Mouse (Mus musculus) adrenal gland, postnatal 0 days (tissue): Measurements from ENCODE around the gene Zfp114. TPM values are rescaled to one million over a fixed set of nuclear protein-coding genes. Genes with fewer than 3 reads are reported as not detected.

Experiments used
- polyA plus RNA-seq: library from polyadenylated mRNA; unstranded; fragments of >200 nt; fragmentation: Nextera tagmentation; extraction: Ambion mirVana; gene quantifications from 2 replicates; pipeline ENCODE4 v1.2.1, GENCODE M21; 2015

The Zfp114 gene
- polyA plus RNA-seq, result 1.5 and 1.7 TPM in 2 replicates

DNA sequence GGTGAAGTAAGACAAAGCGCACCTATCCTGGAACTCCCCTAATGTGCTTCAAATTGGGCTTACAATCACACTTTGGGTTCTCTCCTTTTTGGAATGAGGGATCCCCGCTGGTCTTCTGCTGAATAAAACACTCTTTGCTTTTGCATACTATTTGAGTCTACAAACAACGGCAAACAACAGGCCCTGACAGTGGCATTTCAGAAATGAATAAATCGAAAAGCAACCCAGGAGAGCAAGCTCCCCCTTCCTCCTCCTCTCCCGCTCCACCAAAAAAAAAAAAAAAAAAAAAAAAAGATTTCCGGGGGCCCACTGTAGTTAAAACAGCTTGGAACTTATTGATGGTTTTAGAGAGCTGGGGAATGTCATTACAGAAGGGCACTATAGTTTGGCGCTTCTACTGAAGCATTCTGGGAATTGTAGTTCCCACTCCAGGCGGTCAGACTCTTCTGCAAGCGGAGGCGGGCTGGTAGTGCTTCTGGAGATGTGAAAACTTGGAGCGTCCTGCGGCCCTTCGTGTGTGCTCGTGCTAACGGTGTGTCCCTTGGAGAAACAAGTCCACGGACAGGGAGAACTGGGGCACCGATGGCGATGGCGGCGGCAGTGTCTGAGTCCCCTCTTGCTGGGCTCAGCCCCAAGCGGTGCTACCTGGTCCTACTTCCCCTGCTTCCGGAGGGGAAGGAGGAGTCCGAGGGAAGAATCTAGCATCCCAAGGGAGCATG, at the start of gene Zfp114:
Zfp114 (plus strand) TSS at position 443 of the 719 bp plus-strand sequence.

DNA sequence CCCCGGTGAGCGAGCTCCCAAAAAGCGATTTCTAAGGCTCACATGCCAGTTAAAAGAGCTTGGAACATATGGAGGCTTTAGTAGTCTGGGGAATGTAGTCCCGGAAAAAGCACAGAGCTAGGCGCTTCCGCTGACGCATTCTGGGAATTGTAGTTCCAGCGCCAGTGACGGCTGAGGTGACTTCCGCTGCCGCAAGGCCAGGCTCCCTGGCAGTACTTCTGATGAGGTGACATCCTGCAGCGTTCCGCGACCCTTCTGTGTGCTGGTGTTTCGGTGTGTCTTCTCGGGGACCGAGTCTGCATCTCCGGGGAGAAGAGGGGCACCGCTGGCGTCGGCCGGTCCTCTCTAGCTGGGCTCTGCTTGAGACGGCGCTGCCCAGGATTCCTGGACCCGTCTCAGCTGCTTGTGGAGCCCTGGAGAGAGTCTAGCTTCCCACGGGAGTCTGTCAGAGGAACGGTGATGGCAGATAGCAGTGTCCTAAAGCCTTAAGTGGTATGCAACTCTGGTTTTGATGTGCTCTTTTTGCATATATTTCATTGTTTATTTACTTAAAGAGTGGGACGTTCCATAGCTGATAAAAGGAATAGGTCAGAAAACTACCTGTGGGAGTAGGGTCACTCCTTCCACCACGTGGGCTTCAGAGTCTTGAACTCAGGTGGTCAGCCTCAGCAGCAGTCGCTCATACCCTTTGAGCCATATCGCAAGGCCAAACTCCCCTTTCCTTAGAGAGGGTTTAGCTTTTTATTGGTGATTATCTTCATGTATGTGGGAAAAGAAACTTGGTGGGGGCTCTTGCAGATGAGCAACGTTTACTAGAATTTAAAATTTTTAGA, 40.6 kb upstream of the Zfp114 start, which contains the start of gene Zfp235:
Zfp235 (plus strand) TSS at position 174 of the 833 bp plus-strand sequence.

DNA sequence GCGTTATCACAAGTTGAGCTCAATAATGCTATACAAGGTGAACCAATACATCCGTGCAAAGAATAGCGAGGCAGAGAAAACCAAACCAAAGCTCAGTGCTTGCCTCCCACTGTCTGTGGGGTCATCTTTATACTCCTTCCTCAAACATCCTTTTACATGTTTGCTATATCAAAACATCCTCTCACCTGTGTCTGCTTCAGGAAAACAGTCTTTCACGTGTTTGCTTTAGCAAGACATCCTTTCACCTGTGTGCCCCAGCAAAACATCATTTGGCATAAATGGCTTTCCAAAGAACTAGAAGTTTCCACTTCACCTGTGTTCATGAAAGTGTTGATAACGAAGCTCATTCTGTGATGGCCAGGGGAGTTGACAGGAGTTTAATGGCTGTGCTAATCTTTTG, 36.5 kb downstream of the Zfp114 start, which contains the start of gene Zfp111:
Zfp111 (minus strand) TSS at position 101 of the 400 bp plus-strand sequence.

Other genes with a start within 250 kb of the Zfp114 start
- gene Vmn1r179, start 248.1 kb upstream of the Zfp114 start, polyA plus RNA-seq, result not detected in 2 replicates
- gene Vmn1r180, start 224.4 kb upstream of the Zfp114 start, polyA plus RNA-seq, result not detected in 2 replicates
- not detected in 2 replicates for gene Vmn1r181, start 200.4 kb upstream of the Zfp114 start, polyA plus RNA-seq
- not detected in 2 replicates for gene V1rd19, start 173.4 kb upstream of the Zfp114 start, polyA plus RNA-seq
- not detected in 2 replicates for gene Vmn1r183, start 121.8 kb upstream of the Zfp114 start, polyA plus RNA-seq
- gene Zfp180, start 93.1 kb upstream of the Zfp114 start, polyA plus RNA-seq, result 9.4 and 9.9 TPM in 2 replicates
- gene Zfp112, start 62.7 kb upstream of the Zfp114 start, polyA plus RNA-seq, result 4.4 and 5.7 TPM in 2 replicates
- 9.5 and 11.1 TPM in 2 replicates for gene Zfp235, start 40.9 kb upstream of the Zfp114 start, polyA plus RNA-seq
- 5.0 and 6.0 TPM in 2 replicates for gene Zfp111, start 36.4 kb downstream of the Zfp114 start, polyA plus RNA-seq
- gene Zfp109, start 62.5 kb downstream of the Zfp114 start, polyA plus RNA-seq, result 0.95 and 1.1 TPM in 2 replicates
- gene Zfp108, start 79.7 kb downstream of the Zfp114 start, polyA plus RNA-seq, result 2.1 and 2.6 TPM in 2 replicates
- 4.0 and 5.2 TPM in 2 replicates for gene Zfp93, start 95.4 kb downstream of the Zfp114 start, polyA plus RNA-seq
- 12.2 and 18.2 TPM in 2 replicates for gene Zfp61, start 126.2 kb downstream of the Zfp114 start, polyA plus RNA-seq
- 6.7 and 7.9 TPM in 2 replicates for gene Zfp94, start 141.6 kb downstream of the Zfp114 start, polyA plus RNA-seq
- 0.14 TPM in 1 of 2 replicates, not detected in the other for gene Tescl, start 158.9 kb downstream of the Zfp114 start, polyA plus RNA-seq
- 0.14 TPM in 1 of 2 replicates, not detected in the other for gene Lypd5, start 174.1 kb downstream of the Zfp114 start, polyA plus RNA-seq
- gene Kcnn4, start 195.2 kb downstream of the Zfp114 start, polyA plus RNA-seq, result 3.2 and 7.2 TPM in 2 replicates
- 11.1 and 18.4 TPM in 2 replicates for gene Smg9, start 224.6 kb downstream of the Zfp114 start, polyA plus RNA-seq